Mouse (Mus musculus): ENCODE results near the gene Lrrc74b.
A peak's percentile ranks its signal among the peaks of the same experiment; 100 is the strongest.

- peak; percentile 30; the same call in 1 of the 2 replicates for TF ChIP-seq CTCF (IDR thresholded peaks at IDR 0.05; ENCODE audit: control insufficient read depth, insufficient read depth, insufficient replicate concordance, low read depth, low read length)
- TF ChIP-seq POLR2A (IDR thresholded peaks at IDR 0.05; ENCODE audit: control insufficient read depth, low read depth, low read length), result no peak
Measured at GRCm38 (mm10) chr16:17566186-17566585, 5.1 kb upstream of the Lrrc74b start.
